Mouse (Mus musculus) liver, embryonic 14.5 days (tissue): Measurements from ENCODE around the gene Pbxip1.

Experiments used
- CTCF ChIP-seq: IDR thresholded peaks from 2 replicates; pipeline ENCODE4 v1.5.1; 2016; ENCODE audit warnings: antibody characterized with exemption, low read depth, control low read depth
- EP300 ChIP-seq: IDR thresholded peaks from 2 replicates; pipeline ENCODE4 v1.6.1; 2016; ENCODE audit warnings: antibody characterized with exemption, low read depth

DNA sequence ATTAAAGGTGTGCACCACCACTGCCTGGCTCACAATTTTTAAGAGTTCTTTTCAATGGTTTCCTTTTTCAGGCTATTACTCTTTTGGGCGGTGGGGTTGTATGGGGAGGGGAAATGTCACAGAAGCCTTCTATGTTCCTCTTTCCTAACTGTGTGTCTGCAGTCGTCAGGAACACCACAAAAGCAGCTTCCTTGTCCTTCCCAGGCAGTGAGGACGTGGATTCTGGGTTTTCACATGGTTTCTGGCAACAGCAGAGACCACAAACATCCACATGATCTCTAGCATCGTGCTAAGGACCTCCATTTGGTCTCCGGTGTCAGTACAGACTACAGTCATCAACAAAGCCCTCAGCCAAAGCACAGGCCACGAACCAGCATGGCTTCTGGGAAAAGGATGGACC is 37.3 kb downstream of the Pbxip1 start:
- TF ChIP-seq CTCF (no peak), EP300 (no peak)
